Mouse (Mus musculus): ENCODE data around the gene Bag2. TPM values are rescaled to one million over a fixed set of nuclear protein-coding genes. Genes with fewer than 3 reads are reported as not detected.

The Bag2 gene
- polyA plus RNA-seq (2012; rRNA removed), result 27.5 and 30.2 TPM in 2 replicates
- 45.4 and 45.9 TPM in 2 replicates for polyA plus RNA-seq (2014; fragmentation: Nextera tagmentation; extraction: Ambion mirVana)

- Histone ChIP-seq H3K27ac (peak within 1 kb of the TSS; percentile 92), H3K27me3 (ENCODE audit: control insufficient read depth, insufficient read depth, low read length) (no peaks in the 10 kb centered on the region), H3K4me1 (replicated peaks; ENCODE audit: control insufficient read depth in 2 of 2, insufficient read depth in 2 of 2, low read length in 1 of 2) (peaks cover 34 to 38% of the 10 kb centered on the region in 2 experiments), H3K4me3 (ENCODE audit: insufficient read depth in 1 of 2, low read depth in 2 of 2, low read length in 2 of 2) (peak within 1 kb of the TSS; percentile 76 to 97), H3K9ac (replicated peaks) (peak within 1 kb of the TSS; percentile 93), H3K4me2 (ENCODE audit: low read depth) (peak within 1 kb of the TSS; percentile 92), H3K36me3 (replicated peaks; ENCODE audit: control insufficient read depth, insufficient read depth, low read depth) (no peaks in the 10 kb centered on the region; the same call in 1 of the 2 replicates), H3K9me3 (ENCODE audit: control insufficient read depth, low read length) (no peaks in the 10 kb centered on the region)
- under 1% methylated on average over 59 of the region's 61 CpGs for WGBS (ENCODE audit: insufficient replicate concordance)
- ATAC-seq (ENCODE audit: insufficient read depth), result peak; percentile 75
- TF ChIP-seq EP300 (IDR thresholded peaks at IDR 0.05; ENCODE audit: low read depth) (no peak), CTCF (IDR thresholded peaks at IDR 0.05; ENCODE audit: low read depth) (no peak)
- no peak for DNase-seq (ENCODE audit: low read depth in 3 of 3, low spot score in 3 of 3)
Observed at GRCm38 (mm10) chr1:33757491-33758041, at the start of gene Bag2. Bag2 (minus strand) TSS chr1:33757795.

GRCm38 (mm10) chr1:33803323-33803722, 45.7 kb upstream of the Bag2 start:
- Histone ChIP-seq H3K9ac (replicated peaks) (no peak overlapping the region), H3K4me3 (ENCODE audit: insufficient read depth in 1 of 2, low read depth in 2 of 2, low read length in 2 of 2) (no peak overlapping the region), H3K4me2 (ENCODE audit: low read depth) (no peak overlapping the region), H3K9me3 (ENCODE audit: control insufficient read depth, low read length) (no peaks in the 10 kb centered on the region), H3K27ac (no peak overlapping the region), H3K27me3 (ENCODE audit: control insufficient read depth, insufficient read depth, low read length) (no peaks in the 10 kb centered on the region), H3K36me3 (replicated peaks; ENCODE audit: control insufficient read depth, insufficient read depth, low read depth) (peaks cover 33% of the 10 kb centered on the region), H3K4me1 (replicated peaks; ENCODE audit: control insufficient read depth in 2 of 2, insufficient read depth in 2 of 2, low read length in 1 of 2) (no peaks in the 10 kb centered on the region)
- 81% methylated on average over 2 of the region's 2 CpGs for WGBS (ENCODE audit: insufficient replicate concordance)
- TF ChIP-seq CTCF (IDR thresholded peaks at IDR 0.05; ENCODE audit: low read depth) (no peak), EP300 (IDR thresholded peaks at IDR 0.05; ENCODE audit: low read depth) (no peak)
- DNase-seq (ENCODE audit: low read depth in 3 of 3, low spot score in 3 of 3), result no peak
- ATAC-seq (ENCODE audit: insufficient read depth), result no peak

GRCm38 (mm10) chr1:33799620-33800019, 42.0 kb upstream of the Bag2 start:
- no peak overlapping the region for H3K4me2 ChIP-seq (ENCODE audit: low read depth)
- no peak overlapping the region for H3K9ac ChIP-seq (replicated peaks)
- H3K27ac ChIP-seq, result no peak overlapping the region
- WGBS (ENCODE audit: insufficient replicate concordance), result 55% methylated on average over 3 of the region's 3 CpGs
- no peak overlapping the region for H3K4me3 ChIP-seq (ENCODE audit: insufficient read depth in 1 of 2, low read depth in 2 of 2, low read length in 2 of 2)
- no peak for TF ChIP-seq EP300 (IDR thresholded peaks at IDR 0.05; ENCODE audit: low read depth)
- TF ChIP-seq CTCF (IDR thresholded peaks at IDR 0.05; ENCODE audit: low read depth), result no peak
- no peaks in the 10 kb centered on the region for H3K27me3 ChIP-seq (ENCODE audit: control insufficient read depth, insufficient read depth, low read length)
- DNase-seq (ENCODE audit: low read depth in 3 of 3, low spot score in 3 of 3) (no peak), ATAC-seq (ENCODE audit: insufficient read depth) (no peak)
- peaks cover 25% of the 10 kb centered on the region for H3K36me3 ChIP-seq (replicated peaks; ENCODE audit: control insufficient read depth, insufficient read depth, low read depth)
- H3K9me3 ChIP-seq (ENCODE audit: control insufficient read depth, low read length), result no peaks in the 10 kb centered on the region
- H3K4me1 ChIP-seq (replicated peaks; ENCODE audit: control insufficient read depth in 2 of 2, insufficient read depth in 2 of 2, low read length in 1 of 2), result no peaks in the 10 kb centered on the region

- Histone ChIP-seq H3K27me3 (ENCODE audit: control insufficient read depth, insufficient read depth, low read length) (no peaks in the 10 kb centered on the region), H3K9ac (replicated peaks) (no peak overlapping the region), H3K4me3 (ENCODE audit: insufficient read depth in 1 of 2, low read depth in 2 of 2, low read length in 2 of 2) (no peak overlapping the region), H3K4me1 (replicated peaks; ENCODE audit: control insufficient read depth in 2 of 2, insufficient read depth in 2 of 2, low read length in 1 of 2) (no peaks in the 10 kb centered on the region; a peak in 1 of 4 replicates), H3K4me2 (ENCODE audit: low read depth) (no peak overlapping the region), H3K9me3 (ENCODE audit: control insufficient read depth, low read length) (no peaks in the 10 kb centered on the region), H3K27ac (no peak overlapping the region), H3K36me3 (replicated peaks; ENCODE audit: control insufficient read depth, insufficient read depth, low read depth) (no peaks in the 10 kb centered on the region)
- 36% methylated on average over 3 of the region's 3 CpGs for WGBS (ENCODE audit: insufficient replicate concordance)
- ATAC-seq (ENCODE audit: insufficient read depth) (no peak), DNase-seq (ENCODE audit: low read depth in 3 of 3, low spot score in 3 of 3) (no peak)
- no peak for TF ChIP-seq EP300 (IDR thresholded peaks at IDR 0.05; ENCODE audit: low read depth)
- TF ChIP-seq CTCF (IDR thresholded peaks at IDR 0.05; ENCODE audit: low read depth), result no peak
Observed at GRCm38 (mm10) chr1:33788493-33788892, 30.9 kb upstream of the Bag2 start.

- Histone ChIP-seq H3K27ac (no peak overlapping the region), H3K4me2 (ENCODE audit: low read depth) (no peak overlapping the region), H3K4me3 (ENCODE audit: insufficient read depth in 1 of 2, low read depth in 2 of 2, low read length in 2 of 2) (no peak overlapping the region), H3K9me3 (ENCODE audit: control insufficient read depth, low read length) (no peaks in the 10 kb centered on the region), H3K27me3 (ENCODE audit: control insufficient read depth, insufficient read depth, low read length) (no peaks in the 10 kb centered on the region), H3K4me1 (replicated peaks; ENCODE audit: control insufficient read depth in 2 of 2, insufficient read depth in 2 of 2, low read length in 1 of 2) (no peaks in the 10 kb centered on the region; a peak in 1 of 4 replicates), H3K9ac (replicated peaks) (no peak overlapping the region), H3K36me3 (replicated peaks; ENCODE audit: control insufficient read depth, insufficient read depth, low read depth) (no peaks in the 10 kb centered on the region)
- DNase-seq (ENCODE audit: low read depth in 3 of 3, low spot score in 3 of 3), result no peak
- ATAC-seq (ENCODE audit: insufficient read depth), result no peak
- TF ChIP-seq CTCF (IDR thresholded peaks at IDR 0.05; ENCODE audit: low read depth) (no peak), EP300 (IDR thresholded peaks at IDR 0.05; ENCODE audit: low read depth) (no peak)
- 43% methylated on average over 5 of the region's 5 CpGs for WGBS (ENCODE audit: insufficient replicate concordance)
Observed at GRCm38 (mm10) chr1:33788072-33788471, 30.5 kb upstream of the Bag2 start.
